Mouse (Mus musculus): ENCODE data around the gene Snrpg. TPM values are rescaled to one million over a fixed set of nuclear protein-coding genes. Genes with fewer than 3 reads are reported as not detected.

Gene Snrpg
- total and polyA plus RNA-seq, 2 experiments from 2014 or later = 60.1 to 243 TPM

GRCm38 (mm10) chr6:86403728-86404099, 32.6 kb downstream of the Snrpg start:
- peak overlapping the region; percentile 52 for H3K4me2 ChIP-seq (ENCODE audit: low read depth, low read length, poor library complexity, severe bottlenecking)
- WGBS = under 1% methylated on average over 15 of the region's 15 CpGs

GRCm38 (mm10) chr6:86404100-86404861, 33.2 kb downstream of the Snrpg start, which contains the start of gene Tia1:
Tia1 (plus strand) TSS chr6:86404219.
- ATAC-seq (ENCODE audit: low FRiP score) (peak; percentile 97), DNase-seq (ENCODE audit: low spot score) (peak; percentile 100)
- no peak; the same call in 1 of the 2 replicates for TF ChIP-seq CTCF (IDR thresholded peaks at IDR 0.05)

More at GRCm38 (mm10) chr6:86403728-86404099, 32.6 kb downstream of the Snrpg start:
- no peak; the same call in 1 of the 2 replicates for TF ChIP-seq CTCF (IDR thresholded peaks at IDR 0.05)
- ATAC-seq (ENCODE audit: low FRiP score) (peak; percentile 84), DNase-seq (ENCODE audit: low spot score) (peak; percentile 91)
- Histone ChIP-seq H3K27ac (ENCODE audit: low read depth, low read length) (peak overlapping the region; percentile 100), H3K4me1 (ENCODE audit: insufficient read depth, low read length) (peaks cover 8% of the 10 kb centered on the region; the same call in 1 of the 2 replicates), H3K36me3 (ENCODE audit: insufficient read depth, low read length) (no peaks in the 10 kb centered on the region), H3K27me3 (ENCODE audit: insufficient read depth, low read length) (no peaks in the 10 kb centered on the region), H3K9ac (replicated peaks; ENCODE audit: low read length, poor library complexity, severe bottlenecking) (no peak overlapping the region), H3K4me3 (ENCODE audit: low read depth, low read length) (peak overlapping the region; percentile 85), H3K9me3 (ENCODE audit: low read length) (no peaks in the 10 kb centered on the region)

GRCm38 (mm10) chr6:86404996-86405395, 33.9 kb downstream of the Snrpg start:
- no peak for TF ChIP-seq CTCF (IDR thresholded peaks at IDR 0.05)
- Histone ChIP-seq H3K36me3 (ENCODE audit: insufficient read depth, low read length) (no peaks in the 10 kb centered on the region), H3K9ac (replicated peaks; ENCODE audit: low read length, poor library complexity, severe bottlenecking) (peak overlapping the region; percentile 99), H3K27me3 (ENCODE audit: insufficient read depth, low read length) (no peaks in the 10 kb centered on the region), H3K4me2 (ENCODE audit: low read depth, low read length, poor library complexity, severe bottlenecking) (peak overlapping the region; percentile 52), H3K4me3 (ENCODE audit: low read depth, low read length) (peak overlapping the region; percentile 85), H3K9me3 (ENCODE audit: low read length) (no peaks in the 10 kb centered on the region), H3K4me1 (ENCODE audit: insufficient read depth, low read length) (peaks cover 8% of the 10 kb centered on the region; the same call in 1 of the 2 replicates), H3K27ac (ENCODE audit: low read depth, low read length) (peak overlapping the region; percentile 100)
- no peak for ATAC-seq (ENCODE audit: low FRiP score)
- DNase-seq (ENCODE audit: low spot score) = peak; percentile 13
- WGBS = 0% methylated on average over 11 of the region's 11 CpGs

More at GRCm38 (mm10) chr6:86404100-86404861, 33.2 kb downstream of the Snrpg start, which contains the start of gene Tia1:
- peak within 1 kb of the TSS; percentile 85 for H3K4me3 ChIP-seq (ENCODE audit: low read depth, low read length)
- H3K9ac ChIP-seq (replicated peaks; ENCODE audit: low read length, poor library complexity, severe bottlenecking) = peak within 1 kb of the TSS; percentile 99
- no peaks in the 10 kb centered on the region for H3K36me3 ChIP-seq (ENCODE audit: insufficient read depth, low read length)
- H3K27ac ChIP-seq (ENCODE audit: low read depth, low read length) = peak within 1 kb of the TSS; percentile 100
- H3K27me3 ChIP-seq (ENCODE audit: insufficient read depth, low read length) = no peaks in the 10 kb centered on the region
- peaks cover 8% of the 10 kb centered on the region; the same call in 1 of the 2 replicates for H3K4me1 ChIP-seq (ENCODE audit: insufficient read depth, low read length)
- under 1% methylated on average over 59 of the region's 62 CpGs for WGBS
- H3K9me3 ChIP-seq (ENCODE audit: low read length) = no peaks in the 10 kb centered on the region
- H3K4me2 ChIP-seq (ENCODE audit: low read depth, low read length, poor library complexity, severe bottlenecking) = peak within 1 kb of the TSS; percentile 52

GRCm38 (mm10) chr6:86406306-86406705, 35.2 kb downstream of the Snrpg start:
- Histone ChIP-seq H3K36me3 (ENCODE audit: insufficient read depth, low read length) (no peaks in the 10 kb centered on the region), H3K4me2 (ENCODE audit: low read depth, low read length, poor library complexity, severe bottlenecking) (peak overlapping the region; percentile 52), H3K4me3 (ENCODE audit: low read depth, low read length) (peak overlapping the region; percentile 85), H3K9ac (replicated peaks; ENCODE audit: low read length, poor library complexity, severe bottlenecking) (no peak overlapping the region), H3K9me3 (ENCODE audit: low read length) (no peaks in the 10 kb centered on the region), H3K27me3 (ENCODE audit: insufficient read depth, low read length) (no peaks in the 10 kb centered on the region), H3K27ac (ENCODE audit: low read depth, low read length) (no peak overlapping the region), H3K4me1 (ENCODE audit: insufficient read depth, low read length) (peaks cover 8% of the 10 kb centered on the region; the same call in 1 of the 2 replicates)
- no peak for ATAC-seq (ENCODE audit: low FRiP score)
- TF ChIP-seq CTCF (IDR thresholded peaks at IDR 0.05) = no peak
- no peak for DNase-seq (ENCODE audit: low spot score)

GRCm38 (mm10) chr6:86418711-86419110, 47.6 kb downstream of the Snrpg start:
- TF ChIP-seq CTCF (IDR thresholded peaks at IDR 0.05) = no peak
- H3K9me3 ChIP-seq (ENCODE audit: low read length) = no peaks in the 10 kb centered on the region
- H3K27me3 ChIP-seq (ENCODE audit: insufficient read depth, low read length) = no peaks in the 10 kb centered on the region
- ATAC-seq (ENCODE audit: low FRiP score) (no peak), DNase-seq (ENCODE audit: low spot score) (no peak)
- H3K4me2 ChIP-seq (ENCODE audit: low read depth, low read length, poor library complexity, severe bottlenecking) = no peak overlapping the region
- no peaks in the 10 kb centered on the region for H3K4me1 ChIP-seq (ENCODE audit: insufficient read depth, low read length)
- H3K9ac ChIP-seq (replicated peaks; ENCODE audit: low read length, poor library complexity, severe bottlenecking) = no peak overlapping the region
- H3K36me3 ChIP-seq (ENCODE audit: insufficient read depth, low read length) = peaks cover 57% of the 10 kb centered on the region
- 95% methylated on average over 6 of the region's 6 CpGs for WGBS
- no peak overlapping the region for H3K4me3 ChIP-seq (ENCODE audit: low read depth, low read length)
- no peak overlapping the region for H3K27ac ChIP-seq (ENCODE audit: low read depth, low read length)

- no peak for TF ChIP-seq CTCF (IDR thresholded peaks at IDR 0.05)
- DNase-seq (ENCODE audit: low spot score) = no peak
- no peak overlapping the region for H3K9ac ChIP-seq (replicated peaks; ENCODE audit: low read length, poor library complexity, severe bottlenecking)
- H3K36me3 ChIP-seq (ENCODE audit: insufficient read depth, low read length) = peaks cover 57% of the 10 kb centered on the region
- H3K4me1 ChIP-seq (ENCODE audit: insufficient read depth, low read length) = no peaks in the 10 kb centered on the region
- H3K27me3 ChIP-seq (ENCODE audit: insufficient read depth, low read length) = no peaks in the 10 kb centered on the region
- H3K9me3 ChIP-seq (ENCODE audit: low read length) = no peaks in the 10 kb centered on the region
- H3K4me2 ChIP-seq (ENCODE audit: low read depth, low read length, poor library complexity, severe bottlenecking) = no peak overlapping the region
- 88% methylated on average over 3 of the region's 3 CpGs for WGBS
- H3K4me3 ChIP-seq (ENCODE audit: low read depth, low read length) = no peak overlapping the region
- ATAC-seq (ENCODE audit: low FRiP score) = no peak
- no peak overlapping the region for H3K27ac ChIP-seq (ENCODE audit: low read depth, low read length)
Measured at GRCm38 (mm10) chr6:86419239-86419638, 48.1 kb downstream of the Snrpg start.
